Mouse (Mus musculus) erythroblast, embryonic 14.5 days (primary cell): ENCODE measurements around the gene Zfp3. TPM values are rescaled to one million over a fixed set of nuclear protein-coding genes. Genes with fewer than 3 reads are reported as not detected.

Source experiments
- H3K27me3 ChIP-seq: 2 replicates; pipeline ENCODE4 v1.6.1; 2012; ENCODE audit warnings: inconsistent platforms; ENCODE audit not compliant: control insufficient read depth
- H3K36me3 ChIP-seq: 2 replicates; pipeline ENCODE4 v1.6.1; 2012; ENCODE audit warnings: mild to moderate bottlenecking, inconsistent platforms; ENCODE audit not compliant: control insufficient read depth
- H3K4me1 ChIP-seq: 2 replicates; pipeline ENCODE4 v1.6.1; 2012; ENCODE audit warnings: inconsistent platforms; ENCODE audit not compliant: control insufficient read depth
- H3K4me3 ChIP-seq: replicated peaks from 2 replicates; pipeline ENCODE3; 2012; ENCODE audit warnings: moderate library complexity, mild to moderate bottlenecking, inconsistent platforms
- H3K9me3 ChIP-seq: 2 replicates; pipeline ENCODE4 v1.6.1; 2012; ENCODE audit warnings: low read length, inconsistent platforms, mixed read lengths; ENCODE audit not compliant: control insufficient read depth
- GATA1 ChIP-seq: IDR thresholded peaks from 2 replicates; pipeline ENCODE4 v1.6.1; 2012; ENCODE audit warnings: low read length, inconsistent platforms, mixed read lengths
- TAL1 ChIP-seq: IDR thresholded peaks from 3 replicates; pipeline ENCODE4 v1.6.1; 2012; ENCODE audit warnings: low read length, inconsistent platforms, mixed read lengths
- polyA plus RNA-seq: library from polyadenylated mRNA; stranded (reverse); fragments of >175 nt; gene quantifications from 2 replicates; pipeline ENCODE4 v1.2.3, GENCODE M21; 2012

Zfp3 gene
- polyA plus RNA-seq, 1 experiment: 0.04 TPM

DNA sequence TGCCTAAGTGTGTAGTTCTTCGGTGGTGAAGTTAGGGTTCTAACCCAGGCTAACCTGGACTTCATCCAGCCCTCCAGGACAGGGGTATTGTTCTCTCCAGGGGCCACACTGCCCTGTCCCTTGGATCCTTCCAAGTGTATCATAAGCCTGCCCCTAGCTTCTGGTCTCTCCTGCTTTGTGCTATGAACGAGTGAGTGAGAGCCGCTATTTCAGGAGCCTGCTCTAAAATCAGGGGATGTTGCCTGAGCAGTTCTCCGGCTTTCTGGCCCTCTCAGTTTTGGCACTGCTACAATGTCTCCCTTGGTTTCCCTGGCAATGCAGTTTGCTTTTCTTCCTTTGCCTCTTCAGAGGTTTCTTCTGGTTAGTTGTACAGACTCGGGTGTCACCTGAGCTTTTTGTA is 32.8 kb upstream of the Zfp3 start:
- no peak for TF ChIP-seq TAL1
- no peak for TF ChIP-seq GATA1
- H3K27me3 ChIP-seq: peaks cover 4% of the 10 kb centered on the region; the same call in 1 of the 2 replicates
- H3K9me3 ChIP-seq: no peaks in the 10 kb centered on the region
- H3K36me3 ChIP-seq: peaks cover 21% of the 10 kb centered on the region
- H3K4me3 ChIP-seq: no peak overlapping the region
- H3K4me1 ChIP-seq: no peaks in the 10 kb centered on the region

GRCm38 (mm10) chr11:70733256-70733655 is 30.8 kb upstream of the Zfp3 start:
- H3K9me3 ChIP-seq: no peaks in the 10 kb centered on the region
- peaks cover 4% of the 10 kb centered on the region for H3K36me3 ChIP-seq
- no peaks in the 10 kb centered on the region for H3K4me1 ChIP-seq
- TF ChIP-seq TAL1 (no peak), GATA1 (no peak)
- H3K27me3 ChIP-seq: peaks cover 11% of the 10 kb centered on the region
- H3K4me3 ChIP-seq: no peak overlapping the region

DNA sequence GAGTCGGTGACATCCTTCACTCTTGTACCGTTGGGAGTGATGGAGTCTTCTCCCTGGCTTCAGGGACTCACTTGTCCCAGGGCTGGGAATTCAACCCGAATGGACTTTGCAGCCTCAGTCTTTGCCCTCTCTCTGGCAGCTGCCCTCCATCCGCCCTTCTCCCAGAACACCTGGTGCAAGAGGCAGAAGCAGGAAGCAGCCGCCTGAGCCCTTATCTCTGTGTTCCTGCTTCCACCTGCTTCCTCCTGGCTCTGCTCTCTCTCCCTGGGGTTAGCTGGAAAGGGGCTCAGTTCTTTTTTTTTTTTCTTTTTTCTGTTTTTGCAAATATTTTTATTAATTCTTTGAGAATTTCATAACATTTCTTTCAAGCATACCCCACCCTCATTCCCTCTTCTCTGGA is 26.3 kb upstream of the Zfp3 start:
- no peaks in the 10 kb centered on the region for H3K36me3 ChIP-seq
- TF ChIP-seq GATA1 (no peak), TAL1 (no peak)
- H3K4me3 ChIP-seq: no peak overlapping the region
- H3K27me3 ChIP-seq: peaks cover 11% of the 10 kb centered on the region
- no peaks in the 10 kb centered on the region for H3K4me1 ChIP-seq
- H3K9me3 ChIP-seq: no peaks in the 10 kb centered on the region

- TF ChIP-seq GATA1: no peak
- TF ChIP-seq TAL1: no peak
- Histone ChIP-seq H3K4me1 (no peaks in the 10 kb centered on the region), H3K9me3 (no peaks in the 10 kb centered on the region), H3K36me3 (no peaks in the 10 kb centered on the region), H3K27me3 (peaks cover 7% of the 10 kb centered on the region), H3K4me3 (no peak overlapping the region)
These were observed 22.4 kb upstream of the Zfp3 start for GRCm38 (mm10) chr11:70741603-70742002.

DNA sequence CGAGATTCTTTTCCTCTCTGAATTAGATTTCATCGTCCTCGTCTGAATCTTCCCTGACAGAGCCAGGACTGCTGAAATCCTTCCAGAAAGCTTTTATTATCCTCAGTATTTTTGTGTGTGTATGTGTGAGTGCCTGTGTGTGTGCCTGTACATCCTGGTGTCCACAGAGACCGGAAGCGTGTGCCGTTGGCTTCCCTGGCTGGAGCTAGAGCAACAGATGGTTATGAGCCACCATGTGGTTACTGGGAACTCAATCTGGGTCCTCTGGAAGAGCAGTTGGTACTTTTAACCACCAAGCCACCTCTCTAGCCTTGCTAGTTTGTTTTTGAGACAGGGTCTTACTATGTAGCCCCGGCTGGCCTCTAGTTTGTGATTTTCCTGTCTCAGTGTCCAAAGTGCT is 21.9 kb upstream of the Zfp3 start:
- H3K27me3 ChIP-seq: peaks cover 7% of the 10 kb centered on the region
- TF ChIP-seq GATA1 (no peak), TAL1 (no peak)
- H3K36me3 ChIP-seq: no peaks in the 10 kb centered on the region
- H3K4me1 ChIP-seq: no peaks in the 10 kb centered on the region
- no peaks in the 10 kb centered on the region for H3K9me3 ChIP-seq
- no peak overlapping the region for H3K4me3 ChIP-seq

GRCm38 (mm10) chr11:70742581-70743459 is 21.2 kb upstream of the Zfp3 start:
- Histone ChIP-seq H3K27me3 (peaks cover 3% of the 10 kb centered on the region; the same call in 1 of the 2 replicates), H3K36me3 (no peaks in the 10 kb centered on the region), H3K9me3 (no peaks in the 10 kb centered on the region), H3K4me3 (no peak overlapping the region), H3K4me1 (no peaks in the 10 kb centered on the region)
- TF ChIP-seq GATA1: no peak
- no peak for TF ChIP-seq TAL1

DNA sequence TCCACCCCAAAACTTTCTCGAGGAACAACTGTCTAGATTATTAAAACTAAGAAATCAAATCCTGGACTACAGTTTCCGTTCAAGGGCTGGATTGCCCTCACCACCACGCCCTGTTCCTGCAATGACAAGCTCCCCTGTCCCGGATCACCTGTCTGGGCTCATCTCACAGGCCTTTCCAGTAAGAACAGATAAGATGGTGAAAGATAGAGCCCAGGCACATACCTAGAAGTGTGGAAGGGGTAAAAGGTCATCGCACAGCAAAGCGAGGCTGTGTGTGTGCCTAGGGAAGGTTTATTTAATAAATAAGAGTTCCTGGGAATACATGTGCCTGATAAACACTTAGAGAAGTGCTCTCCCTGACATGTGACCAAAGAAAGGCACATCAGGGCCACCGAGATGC is 18.4 kb upstream of the Zfp3 start:
- Histone ChIP-seq H3K9me3 (peaks cover 5% of the 10 kb centered on the region), H3K4me3 (no peak overlapping the region), H3K27me3 (no peaks in the 10 kb centered on the region), H3K4me1 (no peaks in the 10 kb centered on the region), H3K36me3 (no peaks in the 10 kb centered on the region)
- TF ChIP-seq GATA1 (no peak), TAL1 (no peak)

- no peak overlapping the region for H3K4me3 ChIP-seq
- H3K36me3 ChIP-seq: no peaks in the 10 kb centered on the region
- no peaks in the 10 kb centered on the region; the same call in 1 of the 2 replicates for H3K27me3 ChIP-seq
- H3K9me3 ChIP-seq: peaks cover 5% of the 10 kb centered on the region
- peaks cover 6% of the 10 kb centered on the region for H3K4me1 ChIP-seq
- TF ChIP-seq GATA1: no peak
- no peak for TF ChIP-seq TAL1
These were observed 16.0 kb upstream of the Zfp3 start for GRCm38 (mm10) chr11:70747876-70748545.

GRCm38 (mm10) chr11:70752337-70753017 is 11.5 kb upstream of the Zfp3 start:
- no peak overlapping the region for H3K4me3 ChIP-seq
- H3K36me3 ChIP-seq: no peaks in the 10 kb centered on the region
- H3K4me1 ChIP-seq: peaks cover 6% of the 10 kb centered on the region
- TF ChIP-seq GATA1: no peak
- no peak for TF ChIP-seq TAL1
- peaks cover 5% of the 10 kb centered on the region for H3K9me3 ChIP-seq
- no peaks in the 10 kb centered on the region; the same call in 1 of the 2 replicates for H3K27me3 ChIP-seq
